Mouse (Mus musculus): ENCODE results near the gene Nudc. TPM values are rescaled to one million over a fixed set of nuclear protein-coding genes. Genes with fewer than 3 reads are reported as not detected.

Nudc gene
- 316 and 327 TPM in 2 replicates for total RNA-seq (2017)

GRCm38 (mm10) chr4:133545272-133546231, at the start of gene Nudc:
TSS of gene Nudc (minus strand) at chr4:133545996.
- ATAC-seq (replicated peaks; ENCODE audit: low read depth, poor library complexity, severe bottlenecking): peak; percentile 99

DNA sequence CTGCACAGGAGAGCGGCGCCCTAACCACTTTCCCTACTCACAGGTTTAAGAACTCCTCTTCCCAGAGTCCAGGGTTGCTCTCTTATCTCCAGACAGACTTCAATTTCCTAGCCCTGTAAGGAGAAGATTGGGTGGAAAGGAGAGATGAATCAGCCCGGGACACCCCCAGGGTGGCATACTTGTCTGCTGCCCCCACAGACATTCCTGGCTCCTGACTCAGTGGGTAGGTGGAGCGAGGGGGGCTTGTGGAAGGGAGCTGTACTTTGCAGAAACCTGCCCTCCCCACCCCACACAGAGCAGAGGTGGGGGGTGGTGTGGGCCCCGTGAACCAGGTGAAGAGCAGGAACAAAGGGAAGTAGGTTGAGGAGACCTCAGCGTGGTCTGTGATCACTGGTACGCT, 49.7 kb upstream of the Nudc start:
- no peak for ATAC-seq (replicated peaks; ENCODE audit: low read depth, poor library complexity, severe bottlenecking)

GRCm38 (mm10) chr4:133592570-133592969, 46.8 kb upstream of the Nudc start:
- peak; percentile 85 for ATAC-seq (replicated peaks; ENCODE audit: low read depth, poor library complexity, severe bottlenecking)

DNA sequence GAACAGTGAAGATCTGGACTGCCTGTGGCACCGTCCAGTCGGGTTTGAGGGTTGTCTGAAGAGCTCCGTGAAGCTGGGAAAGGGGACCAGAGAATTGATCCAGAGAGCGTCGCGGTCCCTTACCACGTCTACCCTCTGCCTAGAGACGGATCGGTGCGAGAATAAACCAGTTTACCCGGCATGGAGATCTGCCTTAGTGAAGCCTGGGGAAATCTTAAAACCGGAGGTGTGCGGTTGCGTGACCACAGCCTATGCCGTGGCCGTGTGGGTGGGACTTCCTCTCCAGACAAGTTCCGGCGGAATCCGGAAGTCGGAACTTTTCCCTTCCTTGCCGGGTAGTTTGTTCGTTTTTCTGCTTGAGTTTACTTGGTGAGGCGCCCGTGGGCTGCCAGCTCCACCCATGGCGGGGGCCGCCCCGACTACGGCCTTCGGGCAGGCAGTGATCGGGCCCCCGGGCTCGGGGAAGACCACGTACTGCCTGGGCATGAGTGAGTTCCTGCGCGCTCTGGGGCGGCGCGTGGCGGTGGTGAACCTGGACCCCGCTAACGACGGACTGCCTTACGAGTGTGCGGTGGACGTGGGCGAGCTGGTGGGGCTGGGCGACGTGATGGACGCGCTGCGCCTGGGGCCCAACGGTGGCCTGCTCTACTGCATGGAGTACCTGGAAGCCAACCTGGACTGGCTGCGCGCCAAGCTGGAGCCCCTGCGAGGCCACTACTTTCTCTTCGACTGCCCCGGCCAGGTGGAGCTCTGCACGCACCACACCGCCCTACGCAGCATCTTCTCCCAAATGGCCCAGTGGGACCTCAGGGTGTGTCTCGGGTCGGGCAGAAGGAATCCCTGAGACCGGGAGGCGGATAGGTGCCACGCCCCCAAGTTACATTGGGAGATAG, 38.5 kb upstream of the Nudc start, which contains the start of gene Gpn2:
Gene Gpn2 (plus strand): TSS at position 304 of the 893 bp plus-strand sequence.
- ATAC-seq (replicated peaks; ENCODE audit: low read depth, poor library complexity, severe bottlenecking): peak; percentile 87

DNA sequence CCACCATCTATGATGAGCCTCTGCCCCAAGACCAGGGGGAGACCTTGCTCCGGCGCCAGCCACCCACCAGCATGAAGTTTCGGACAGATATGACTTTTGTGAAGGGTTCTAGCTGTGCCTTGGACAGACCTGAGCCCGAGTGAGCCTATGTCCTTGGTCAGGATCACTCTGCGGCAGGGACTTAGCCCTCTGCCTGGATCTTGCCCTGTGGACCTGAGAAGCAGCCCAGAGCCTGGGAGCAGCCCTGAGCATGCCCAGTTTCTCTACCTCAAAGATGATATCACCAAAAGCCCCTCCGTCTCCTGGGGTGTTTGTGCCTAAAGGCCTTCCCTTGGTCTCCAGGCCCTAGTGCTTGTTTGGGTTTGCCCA, 37.9 kb upstream of the Nudc start:
- ATAC-seq (replicated peaks; ENCODE audit: low read depth, poor library complexity, severe bottlenecking): peak; percentile 6; the same call in 1 of the 2 replicates

GRCm38 (mm10) chr4:133577983-133578382, 32.2 kb upstream of the Nudc start:
- ATAC-seq (replicated peaks; ENCODE audit: low read depth, poor library complexity, severe bottlenecking): no peak

DNA sequence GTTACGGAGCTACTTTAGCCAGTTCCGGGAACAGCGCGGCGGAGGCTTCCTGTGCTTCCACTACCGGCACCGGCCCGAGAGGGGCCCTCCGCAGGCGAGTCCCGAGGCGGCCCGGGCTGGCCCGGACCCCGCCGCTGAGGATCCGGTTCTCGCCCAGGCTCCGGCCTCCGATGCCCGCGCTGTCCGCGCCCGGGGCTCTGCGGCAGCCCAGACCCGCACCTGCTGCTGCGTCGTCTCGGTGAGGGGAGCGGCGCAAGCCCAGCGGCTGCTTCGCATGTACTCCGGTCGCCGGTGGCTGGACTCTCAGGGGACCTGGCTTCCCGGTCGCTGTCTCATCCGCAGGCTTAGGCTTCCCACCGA, 29.0 kb upstream of the Nudc start:
- ATAC-seq (replicated peaks; ENCODE audit: low read depth, poor library complexity, severe bottlenecking): no peak

- ATAC-seq (replicated peaks; ENCODE audit: low read depth, poor library complexity, severe bottlenecking): peak; percentile 92
Observed at GRCm38 (mm10) chr4:133574070-133574842, 28.5 kb upstream of the Nudc start, which contains the start of gene Gpatch3. TSS of gene Gpatch3 (plus strand) at chr4:133574745.

DNA sequence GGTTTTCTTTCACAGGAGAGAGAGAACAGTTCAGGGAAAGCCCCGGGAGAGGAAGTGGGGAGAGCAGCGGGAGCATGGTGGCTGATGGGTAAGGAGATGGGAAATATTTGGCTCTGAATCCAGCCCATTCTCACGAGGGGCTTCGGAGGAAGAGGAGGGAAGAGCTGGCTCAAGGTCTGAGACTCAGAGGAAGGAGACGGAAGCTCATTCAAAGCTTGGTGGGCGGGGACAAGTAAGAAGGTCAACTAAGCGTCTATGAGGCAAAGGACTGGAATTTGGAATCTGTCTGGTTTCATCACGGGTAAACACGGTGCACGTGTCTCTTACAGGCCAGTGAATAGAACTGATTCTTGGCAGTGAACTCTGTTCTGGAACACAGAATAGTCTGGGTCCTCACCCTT, 24.3 kb upstream of the Nudc start:
- no peak for ATAC-seq (replicated peaks; ENCODE audit: low read depth, poor library complexity, severe bottlenecking)

GRCm38 (mm10) chr4:133569291-133570065, 23.7 kb upstream of the Nudc start:
- no peak for ATAC-seq (replicated peaks; ENCODE audit: low read depth, poor library complexity, severe bottlenecking)

GRCm38 (mm10) chr4:133567251-133567650, 21.5 kb upstream of the Nudc start:
- ATAC-seq (replicated peaks; ENCODE audit: low read depth, poor library complexity, severe bottlenecking): no peak

DNA sequence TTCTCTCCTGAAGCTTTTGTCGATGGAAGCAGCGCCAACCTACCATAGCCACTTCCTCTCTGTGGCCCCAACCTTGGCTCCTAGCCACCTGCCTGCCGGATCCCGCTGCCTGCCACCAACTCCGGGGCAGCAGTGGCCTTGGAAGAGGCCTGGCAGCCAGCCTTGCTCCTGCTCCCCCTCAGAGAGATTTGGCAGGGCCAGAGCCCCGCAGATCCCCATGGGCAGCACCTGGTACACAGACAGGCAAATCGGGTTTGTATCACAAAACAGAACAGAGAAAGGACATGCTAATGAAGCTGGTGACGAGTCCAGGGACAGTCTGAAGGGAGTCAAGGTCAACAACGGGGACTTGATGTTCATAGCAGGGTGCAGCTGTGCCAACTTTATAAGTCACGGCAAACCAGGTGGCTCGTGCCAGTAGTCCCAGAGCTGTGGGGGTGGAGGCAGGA, 17.4 kb upstream of the Nudc start:
- ATAC-seq (replicated peaks; ENCODE audit: low read depth, poor library complexity, severe bottlenecking): peak; percentile 90

DNA sequence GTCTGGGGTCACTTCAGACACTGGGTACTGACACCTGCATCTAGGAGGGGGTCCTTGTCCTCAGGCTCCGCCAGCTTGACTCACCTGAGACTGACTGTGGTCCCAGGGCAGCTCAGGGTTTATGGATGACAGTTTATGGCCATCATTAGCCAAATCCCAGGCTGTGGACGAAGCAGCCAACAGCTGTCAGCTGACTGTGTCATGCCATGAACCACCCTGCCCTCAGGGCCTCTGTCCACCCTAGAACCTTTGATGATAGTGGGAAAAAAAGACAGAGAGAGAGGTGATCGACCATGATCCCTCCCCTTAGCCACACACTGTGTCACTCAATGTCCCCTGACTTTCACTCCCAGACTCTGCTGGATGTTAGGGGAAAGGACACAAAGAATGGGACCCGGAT, 15.8 kb upstream of the Nudc start:
- no peak for ATAC-seq (replicated peaks; ENCODE audit: low read depth, poor library complexity, severe bottlenecking)

DNA sequence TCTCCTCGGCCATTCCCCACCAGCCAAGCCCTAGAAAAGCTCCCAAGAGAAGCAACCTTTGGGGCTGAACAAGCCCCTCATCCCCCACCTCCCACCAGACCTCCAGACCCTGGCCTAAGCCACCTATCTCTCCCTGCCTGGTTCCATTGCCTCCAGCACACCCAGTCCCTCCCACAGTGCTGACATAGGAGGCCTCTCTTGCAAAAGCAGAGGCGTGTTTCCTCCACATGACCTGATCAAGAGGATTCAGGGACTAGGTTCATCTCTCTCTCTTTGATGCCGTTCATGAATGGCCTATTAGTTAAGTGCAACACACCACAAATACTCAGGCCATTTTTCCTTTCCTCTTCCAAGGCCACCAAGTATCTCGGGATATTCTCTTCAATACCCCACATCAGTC, 14.1 kb upstream of the Nudc start:
- ATAC-seq (replicated peaks; ENCODE audit: low read depth, poor library complexity, severe bottlenecking): no peak

DNA sequence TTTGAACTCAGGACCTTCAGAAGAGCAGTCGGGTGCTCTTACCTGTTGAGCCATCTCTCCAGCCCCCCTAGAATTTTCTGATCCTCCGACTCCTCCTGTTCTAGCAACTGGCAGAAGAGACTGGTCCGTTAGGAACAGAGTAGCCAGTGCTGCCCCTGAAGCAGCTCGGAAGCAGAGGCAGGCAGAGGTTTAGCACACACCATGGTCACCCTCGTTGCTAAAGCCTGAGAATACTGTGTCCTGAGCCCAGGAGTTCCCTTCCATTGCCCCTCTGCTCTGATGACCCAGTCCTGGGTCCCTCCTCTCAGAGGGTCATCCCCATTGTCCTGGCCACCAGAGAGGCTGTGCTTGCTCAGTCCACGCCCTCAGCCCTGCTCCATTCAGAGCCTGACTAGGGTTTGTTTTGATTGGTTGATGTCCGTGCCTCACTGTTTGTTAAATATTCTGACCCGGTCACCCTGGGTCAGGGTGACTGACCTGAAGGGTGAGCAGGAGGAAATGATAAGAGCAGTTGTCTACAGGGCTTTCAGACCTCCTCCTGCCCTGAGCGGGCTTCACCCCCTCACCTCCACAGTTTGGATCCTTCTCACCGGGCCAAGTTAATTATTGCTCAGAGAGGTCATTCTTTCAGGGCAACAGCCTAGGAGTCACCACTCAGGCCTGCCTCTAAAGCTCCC, 11.4 kb upstream of the Nudc start:
- no peak for ATAC-seq (replicated peaks; ENCODE audit: low read depth, poor library complexity, severe bottlenecking)

DNA sequence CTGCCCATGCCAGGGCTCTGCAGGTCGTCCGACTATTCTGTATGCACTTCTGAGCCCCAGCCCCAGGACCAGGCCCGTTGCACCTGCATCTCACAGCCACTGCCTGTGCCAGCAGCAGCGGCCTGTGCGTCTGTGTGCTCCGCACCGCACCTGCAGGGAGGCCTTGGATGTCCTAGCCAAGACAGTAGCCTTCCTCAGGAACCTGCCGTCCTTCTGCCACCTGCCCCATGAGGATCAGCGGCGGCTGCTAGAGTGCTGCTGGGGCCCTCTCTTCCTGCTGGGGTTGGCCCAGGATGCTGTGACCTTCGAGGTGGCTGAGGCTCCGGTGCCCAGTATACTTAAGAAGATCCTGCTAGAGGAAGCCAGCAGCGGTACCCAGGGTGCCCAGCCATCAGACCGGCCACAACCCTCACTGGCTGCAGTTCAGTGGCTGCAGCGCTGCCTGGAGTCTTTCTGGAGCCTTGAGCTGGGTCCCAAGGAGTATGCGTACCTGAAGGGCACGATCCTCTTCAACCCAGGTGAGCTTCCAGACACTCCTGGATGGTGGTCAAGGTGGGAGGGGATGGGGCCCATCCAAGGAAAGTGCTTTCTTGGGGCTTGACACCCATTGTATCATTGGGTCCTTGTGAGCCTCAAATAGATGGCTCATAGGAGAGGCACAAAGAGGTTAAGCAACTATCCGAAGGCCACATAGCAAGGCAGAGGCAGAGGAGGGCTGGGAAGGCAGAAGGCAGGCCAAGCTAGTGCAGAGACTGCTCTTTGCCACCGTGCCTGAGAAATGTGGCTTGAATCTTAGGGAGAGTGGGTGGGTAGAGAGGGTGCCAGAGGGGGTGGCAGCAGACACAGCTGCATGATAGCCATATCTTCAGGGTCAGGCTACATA, 7.9 kb upstream of the Nudc start:
- peak; percentile 37; the same call in 1 of the 2 replicates for ATAC-seq (replicated peaks; ENCODE audit: low read depth, poor library complexity, severe bottlenecking)

DNA sequence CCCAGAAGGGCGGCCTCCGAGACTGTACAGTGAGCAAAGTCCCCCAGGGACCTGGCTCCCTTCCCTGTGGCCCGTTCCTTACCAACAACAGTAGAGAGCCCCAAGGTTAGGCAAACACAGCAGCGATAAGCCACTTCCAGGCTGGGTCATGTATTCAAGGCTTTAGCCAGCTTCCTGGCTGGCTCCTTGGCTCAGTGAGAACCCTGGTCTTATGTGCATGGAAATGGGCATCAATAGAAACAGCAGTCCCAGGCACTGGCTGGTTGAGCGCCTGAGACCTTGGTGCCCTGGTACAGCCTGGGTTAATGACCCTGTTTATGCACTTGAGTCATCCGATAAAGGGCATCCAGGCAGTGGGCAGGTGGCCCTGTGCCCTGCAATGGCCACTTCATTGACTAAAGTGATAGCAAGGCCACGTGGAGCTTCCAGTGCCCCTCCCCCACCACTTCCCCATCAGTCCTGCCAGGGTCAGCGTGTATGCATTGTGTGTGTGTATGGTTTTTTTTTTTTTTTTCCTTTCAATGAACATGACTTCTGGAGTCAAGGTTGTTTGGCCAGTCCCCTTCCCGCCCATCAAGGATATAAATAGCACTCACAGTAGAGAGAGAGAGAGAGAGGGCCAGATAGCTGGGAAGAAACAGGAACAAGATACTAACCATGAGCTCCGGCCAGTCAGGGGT, 7.1 kb upstream of the Nudc start, which contains the start of gene Nr0b2:
Gene Nr0b2 (plus strand): TSS at position 609 of the 680 bp plus-strand sequence.
- ATAC-seq (replicated peaks; ENCODE audit: low read depth, poor library complexity, severe bottlenecking): peak; percentile 72

Measured in common myeloid progenitor, adult 5-6 weeks (primary cell).